Mouse (Mus musculus): Measurements from ENCODE around the gene Lrrc14b. TPM values are rescaled to one million over a fixed set of nuclear protein-coding genes. Genes with fewer than 3 reads are reported as not detected.
A peak's percentile ranks its signal among the peaks of the same experiment; 100 is the strongest.

The Lrrc14b gene
- polyA plus RNA-seq, 2 experiments: 0.02 TPM; not detected in 1

DNA sequence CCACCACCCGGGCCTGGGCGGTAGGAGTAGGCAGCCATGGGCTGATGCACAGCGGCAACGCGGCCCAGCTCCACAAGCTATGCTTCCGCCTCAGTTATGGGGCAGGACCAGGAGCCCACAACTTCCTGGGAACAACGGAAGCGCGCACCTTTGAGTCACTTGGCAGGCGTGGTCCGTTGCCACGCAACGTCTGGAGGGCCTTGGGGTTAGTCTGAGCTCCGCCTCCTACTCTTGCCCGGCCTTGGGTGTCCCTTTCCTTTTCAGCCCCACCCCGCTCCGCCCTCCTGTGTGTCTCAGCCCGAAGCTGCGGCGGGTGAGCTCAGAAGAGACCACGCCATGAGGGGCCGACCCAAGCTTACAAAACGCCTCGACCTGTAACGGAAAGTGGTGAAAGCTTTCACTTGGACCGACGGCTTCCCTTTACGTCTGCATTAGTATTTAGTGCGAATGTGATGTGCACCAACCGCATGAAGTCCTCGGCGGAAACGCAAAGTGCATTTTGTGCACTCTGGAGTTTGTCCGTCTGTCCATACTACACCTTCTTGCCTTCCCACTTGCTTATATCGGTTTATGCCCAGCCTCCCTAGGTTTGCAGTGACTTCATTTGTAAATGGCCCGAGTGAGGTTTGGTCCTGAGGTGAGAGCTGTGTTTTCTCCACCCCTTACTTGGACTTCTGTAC is 46.5 kb downstream of the Lrrc14b start, which contains the start of gene Pdcd6:
Pdcd6 (minus strand) TSS at position 411 of the 680 bp plus-strand sequence.
- ATAC-seq (ENCODE audit: insufficient read depth) (peak; percentile 99), DNase-seq (ENCODE audit: low read depth in 3 of 3, low spot score in 3 of 3) (peak; percentile 95 to 98 (median 96))
- Histone ChIP-seq H3K9ac (replicated peaks) (peak within 1 kb of the TSS; percentile 91), H3K36me3 (replicated peaks; ENCODE audit: control insufficient read depth, insufficient read depth, low read depth) (peaks cover 11% of the 10 kb centered on the region), H3K4me2 (ENCODE audit: low read depth) (peak within 1 kb of the TSS; percentile 93), H3K27ac (peak within 1 kb of the TSS; percentile 48), H3K4me3 (ENCODE audit: insufficient read depth in 1 of 2, low read depth in 2 of 2, low read length in 2 of 2) (peak within 1 kb of the TSS; percentile 79 to 97), H3K27me3 (ENCODE audit: control insufficient read depth, insufficient read depth, low read length) (no peaks in the 10 kb centered on the region), H3K9me3 (ENCODE audit: control insufficient read depth, low read length) (no peaks in the 10 kb centered on the region), H3K4me1 (replicated peaks; ENCODE audit: control insufficient read depth in 2 of 2, insufficient read depth in 2 of 2, low read length in 1 of 2) (peaks cover 14 to 18% of the 10 kb centered on the region in 2 experiments)
- WGBS (ENCODE audit: insufficient replicate concordance): under 1% methylated on average over 36 of the region's 36 CpGs
- TF ChIP-seq CTCF (IDR thresholded peaks at IDR 0.05; ENCODE audit: low read depth) (no peak), EP300 (IDR thresholded peaks at IDR 0.05; ENCODE audit: low read depth) (no peak)

DNA sequence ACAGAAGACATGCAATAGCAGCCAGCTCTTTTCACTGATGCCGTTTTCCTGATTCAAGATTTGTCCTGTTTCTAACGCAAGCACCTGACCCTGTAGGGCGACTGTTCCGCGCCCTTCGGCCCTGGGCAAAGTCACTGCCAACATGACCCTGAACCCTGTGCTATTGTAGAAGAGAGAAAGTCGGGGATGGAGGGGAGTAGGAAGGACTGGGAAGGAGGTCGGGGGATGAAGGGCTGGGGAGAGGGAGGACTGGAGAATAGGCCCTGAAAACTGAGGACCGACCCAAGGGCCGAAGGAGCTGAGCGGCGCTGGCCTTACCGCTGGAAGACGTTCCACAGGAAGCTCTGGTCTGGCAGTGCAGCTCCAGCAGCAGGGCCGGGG is 47.0 kb downstream of the Lrrc14b start:
- H3K27ac ChIP-seq: peak overlapping the region; percentile 48
- 2% methylated on average over 15 of the region's 15 CpGs for WGBS (ENCODE audit: insufficient replicate concordance)
- peaks cover 5% of the 10 kb centered on the region for H3K36me3 ChIP-seq (replicated peaks; ENCODE audit: control insufficient read depth, insufficient read depth, low read depth)
- no peak for TF ChIP-seq EP300 (IDR thresholded peaks at IDR 0.05; ENCODE audit: low read depth)
- TF ChIP-seq CTCF (IDR thresholded peaks at IDR 0.05; ENCODE audit: low read depth): no peak
- peak overlapping the region; percentile 93 for H3K4me2 ChIP-seq (ENCODE audit: low read depth)
- peak overlapping the region; percentile 79 to 97 for H3K4me3 ChIP-seq (ENCODE audit: insufficient read depth in 1 of 2, low read depth in 2 of 2, low read length in 2 of 2)
- peak overlapping the region; percentile 91 for H3K9ac ChIP-seq (replicated peaks)
- no peaks in the 10 kb centered on the region for H3K27me3 ChIP-seq (ENCODE audit: control insufficient read depth, insufficient read depth, low read length)
- H3K9me3 ChIP-seq (ENCODE audit: control insufficient read depth, low read length): no peaks in the 10 kb centered on the region
- ATAC-seq (ENCODE audit: insufficient read depth) (peak; percentile 35; the same call in 1 of the 2 replicates), DNase-seq (ENCODE audit: low read depth in 3 of 3, low spot score in 3 of 3) (no peak)
- H3K4me1 ChIP-seq (replicated peaks; ENCODE audit: control insufficient read depth in 2 of 2, insufficient read depth in 2 of 2, low read length in 1 of 2): peaks cover 14 to 18% of the 10 kb centered on the region in 2 experiments

DNA sequence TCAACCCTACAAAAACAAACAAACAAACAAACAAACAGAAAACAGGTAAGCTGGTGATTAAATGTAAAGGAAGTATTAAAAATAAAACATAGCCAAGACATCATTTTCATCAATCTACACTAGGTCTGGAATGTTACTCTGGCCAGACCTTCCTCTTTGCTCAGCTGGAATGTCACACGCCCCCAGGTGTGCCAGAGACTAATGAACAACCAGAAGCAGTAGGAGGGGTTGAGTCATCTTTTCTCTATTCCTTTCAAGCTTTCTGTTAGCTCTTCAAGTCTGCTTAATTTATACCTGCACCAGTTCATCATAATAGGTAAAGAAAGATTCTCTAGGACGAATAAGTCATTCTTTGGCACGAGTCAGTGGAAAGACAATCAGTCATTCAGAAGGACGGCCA is 47.4 kb downstream of the Lrrc14b start:
- Histone ChIP-seq H3K36me3 (replicated peaks; ENCODE audit: control insufficient read depth, insufficient read depth, low read depth) (peaks cover 4% of the 10 kb centered on the region; the same call in 1 of the 2 replicates), H3K4me1 (replicated peaks; ENCODE audit: control insufficient read depth in 2 of 2, insufficient read depth in 2 of 2, low read length in 1 of 2) (peaks cover 14 to 18% of the 10 kb centered on the region in 2 experiments), H3K27ac (peak overlapping the region; percentile 48; the same call in 1 of the 2 replicates), H3K9ac (replicated peaks) (peak overlapping the region; percentile 91), H3K4me2 (ENCODE audit: low read depth) (peak overlapping the region; percentile 93), H3K27me3 (ENCODE audit: control insufficient read depth, insufficient read depth, low read length) (no peaks in the 10 kb centered on the region), H3K4me3 (ENCODE audit: insufficient read depth in 1 of 2, low read depth in 2 of 2, low read length in 2 of 2) (peak overlapping the region; percentile 79 to 97), H3K9me3 (ENCODE audit: control insufficient read depth, low read length) (no peaks in the 10 kb centered on the region)
- TF ChIP-seq EP300 (IDR thresholded peaks at IDR 0.05; ENCODE audit: low read depth): no peak
- no peak for TF ChIP-seq CTCF (IDR thresholded peaks at IDR 0.05; ENCODE audit: low read depth)
- no peak for ATAC-seq (ENCODE audit: insufficient read depth)
- WGBS (ENCODE audit: insufficient replicate concordance): 18% methylated on average over 4 of the region's 4 CpGs
- no peak for DNase-seq (ENCODE audit: low read depth in 3 of 3, low spot score in 3 of 3)

DNA sequence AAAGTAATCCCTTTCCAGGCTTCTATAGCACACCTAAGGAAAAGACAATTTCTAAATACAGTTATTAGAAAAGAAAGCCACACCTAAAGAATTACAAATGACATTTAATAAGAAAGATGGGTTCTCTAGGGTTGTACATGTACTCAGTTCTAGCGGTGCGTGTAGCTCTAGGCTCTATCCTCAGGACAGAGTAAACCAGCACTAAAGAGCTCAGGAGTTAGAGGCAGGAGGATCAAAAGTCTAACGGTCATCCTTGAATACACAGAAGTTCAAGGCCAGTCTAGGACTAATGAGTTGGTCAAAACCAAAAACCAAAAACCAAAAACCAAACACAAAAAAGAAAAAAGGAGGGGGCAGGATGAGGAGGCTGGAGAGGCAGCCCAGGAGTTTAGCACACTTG is 49.2 kb downstream of the Lrrc14b start:
- no peak overlapping the region for H3K9ac ChIP-seq (replicated peaks)
- H3K27me3 ChIP-seq (ENCODE audit: control insufficient read depth, insufficient read depth, low read length): no peaks in the 10 kb centered on the region
- peaks cover 14 to 18% of the 10 kb centered on the region in 2 experiments for H3K4me1 ChIP-seq (replicated peaks; ENCODE audit: control insufficient read depth in 2 of 2, insufficient read depth in 2 of 2, low read length in 1 of 2)
- WGBS (ENCODE audit: insufficient replicate concordance): 88% methylated on average over 3 of the region's 3 CpGs
- peaks cover 13% of the 10 kb centered on the region; the same call in 1 of the 2 replicates for H3K36me3 ChIP-seq (replicated peaks; ENCODE audit: control insufficient read depth, insufficient read depth, low read depth)
- H3K9me3 ChIP-seq (ENCODE audit: control insufficient read depth, low read length): no peaks in the 10 kb centered on the region
- no peak overlapping the region for H3K4me2 ChIP-seq (ENCODE audit: low read depth)
- DNase-seq (ENCODE audit: low read depth in 3 of 3, low spot score in 3 of 3) (no peak), ATAC-seq (ENCODE audit: insufficient read depth) (no peak)
- no peak overlapping the region for H3K27ac ChIP-seq
- H3K4me3 ChIP-seq (ENCODE audit: insufficient read depth in 1 of 2, low read depth in 2 of 2, low read length in 2 of 2): no peak overlapping the region
- TF ChIP-seq EP300 (IDR thresholded peaks at IDR 0.05; ENCODE audit: low read depth) (no peak), CTCF (IDR thresholded peaks at IDR 0.05; ENCODE audit: low read depth) (no peak)

MicroRNAs encoded within 50 kb of the gene (microRNA counts, 519-probe panel; counts per million panel counts)
- microRNA mmu-miR-692: 69.9 counts per million

Small RNA genes within 50 kb of the gene (microRNA-seq; reads per million reads assigned to microRNA genes)
- not detected for gene Mir692-3

Other genes starting within 250 kb of the Lrrc14b start
- gene Slc9a3, start 242.5 kb downstream of the Lrrc14b start, polyA plus RNA-seq (2012; rRNA removed): not detected in 2 replicates
- not detected in 2 replicates for gene Slc9a3, start 242.5 kb downstream of the Lrrc14b start, polyA plus RNA-seq (2014; fragmentation: Nextera tagmentation; extraction: Ambion mirVana)
- 8.7 and 10.4 TPM in 2 replicates for gene Exoc3, start 155.3 kb downstream of the Lrrc14b start, polyA plus RNA-seq (2012; rRNA removed)
- gene Exoc3, start 155.3 kb downstream of the Lrrc14b start, polyA plus RNA-seq (2014; fragmentation: Nextera tagmentation; extraction: Ambion mirVana): 31.0 and 32.9 TPM in 2 replicates
- 0.05 and 0.08 TPM in 2 replicates for gene Ahrr, start 71.7 kb downstream of the Lrrc14b start, polyA plus RNA-seq (2012; rRNA removed)
- gene Ahrr, start 71.7 kb downstream of the Lrrc14b start, polyA plus RNA-seq (2014; fragmentation: Nextera tagmentation; extraction: Ambion mirVana): 0.05 and 0.17 TPM in 2 replicates
- gene Pdcd6, start 46.4 kb downstream of the Lrrc14b start, polyA plus RNA-seq (2012; rRNA removed): 49.8 and 56.0 TPM in 2 replicates
- 73.4 and 80.9 TPM in 2 replicates for gene Pdcd6, start 46.4 kb downstream of the Lrrc14b start, polyA plus RNA-seq (2014; fragmentation: Nextera tagmentation; extraction: Ambion mirVana)
- gene Sdha, start 13.7 kb downstream of the Lrrc14b start, polyA plus RNA-seq (2012; rRNA removed): 56.6 and 78.7 TPM in 2 replicates
- 118 and 130 TPM in 2 replicates for gene Sdha, start 13.7 kb downstream of the Lrrc14b start, polyA plus RNA-seq (2014; fragmentation: Nextera tagmentation; extraction: Ambion mirVana)
- gene Ccdc127, start 13.7 kb downstream of the Lrrc14b start, polyA plus RNA-seq (2012; rRNA removed): 2.1 and 4.4 TPM in 2 replicates
- 16.2 and 16.7 TPM in 2 replicates for gene Ccdc127, start 13.7 kb downstream of the Lrrc14b start, polyA plus RNA-seq (2014; fragmentation: Nextera tagmentation; extraction: Ambion mirVana)
- 0.19 and 0.23 TPM in 2 replicates for gene Zfp72, start 26.8 kb upstream of the Lrrc14b start, polyA plus RNA-seq (2012; rRNA removed)
- 0.87 and 0.88 TPM in 2 replicates for gene Zfp72, start 26.8 kb upstream of the Lrrc14b start, polyA plus RNA-seq (2014; fragmentation: Nextera tagmentation; extraction: Ambion mirVana)
- gene Ftl1-ps1, start 35.7 kb upstream of the Lrrc14b start, polyA plus RNA-seq (2012; rRNA removed): 43.4 and 91.5 TPM in 2 replicates
- 86.3 and 88.3 TPM in 2 replicates for gene Ftl1-ps1, start 35.7 kb upstream of the Lrrc14b start, polyA plus RNA-seq (2014; fragmentation: Nextera tagmentation; extraction: Ambion mirVana)
- 1.7 and 3.5 TPM in 2 replicates for gene Zfp825, start 130.0 kb upstream of the Lrrc14b start, polyA plus RNA-seq (2012; rRNA removed)
- 7.8 and 8.0 TPM in 2 replicates for gene Zfp825, start 130.0 kb upstream of the Lrrc14b start, polyA plus RNA-seq (2014; fragmentation: Nextera tagmentation; extraction: Ambion mirVana)